In the genomic region with DNA sequence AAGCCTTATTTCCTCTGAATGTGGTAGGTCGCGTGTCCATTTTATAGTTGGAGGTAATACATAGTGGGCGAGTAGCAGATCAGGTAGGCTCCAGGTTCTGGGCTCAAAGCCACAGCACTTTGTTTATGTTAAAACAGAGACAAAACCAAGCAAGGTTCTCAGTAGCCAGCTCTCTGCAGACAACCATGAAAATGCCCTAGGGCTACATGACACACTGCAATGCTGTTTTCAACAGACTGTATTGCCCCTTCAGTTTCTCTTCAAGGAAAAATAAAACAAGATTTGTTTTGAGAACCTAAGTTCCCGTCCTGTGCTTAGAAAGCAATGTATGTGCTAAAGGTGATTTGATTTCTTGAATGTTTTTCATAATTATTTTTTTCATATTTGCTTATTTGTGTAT, we compare ENCODE assay signal across 22 mouse cellular contexts. TPM values are rescaled to one million over a fixed set of nuclear protein-coding genes. Genes with fewer than 3 reads are reported as not detected.
DNase-seq lines count a peak whose midpoint lies in the region; ATAC-seq and TF ChIP-seq lines count a peak whose summit lies in the region.
"Had no signal": no experiment of that assay in that cellular context is flagged by ENCODE, and none has a peak within 500 bp of the region (broad histone marks: within the 10 kb centered on the region; RNA-seq: fewer than 3 reads in every experiment).

No protein-coding gene starts in this region.

- no peaks in the 10 kb centered on the region for H3K79me2 ChIP-seq in heart, adult 2 months (replicated peaks; ENCODE audit: control insufficient read depth, insufficient read depth, low read length)

- H3K4me1 ChIP-seq in embryonic facial prominence, embryonic 14.5 days (ENCODE audit: control insufficient read depth, insufficient read depth, low read length) = no peaks in the 10 kb centered on the region
- H3K4me1 ChIP-seq in embryonic facial prominence, embryonic 10.5 days = no peaks in the 10 kb centered on the region
- no peaks in the 10 kb centered on the region for H3K4me1 ChIP-seq in spleen, adult 2 months (ENCODE audit: control insufficient read depth, insufficient read depth, insufficient read length)
- no peaks in the 10 kb centered on the region for H3K4me1 ChIP-seq in heart, adult 2 months (ENCODE audit: control insufficient read depth, insufficient read depth, low read length)
- H3K4me1 ChIP-seq: forebrain, embryonic 13.5 days; forebrain, embryonic 15.5 days had no signal

- TF ChIP-seq EP300 in heart, adult 2 months (IDR thresholded peaks at IDR 0.05; ENCODE audit: insufficient read depth, low read depth, low read length) = no peak

- no peaks in the 10 kb centered on the region for H3K9me3 ChIP-seq in embryonic facial prominence, embryonic 14.5 days (ENCODE audit: control insufficient read depth, low read length)
- no peaks in the 10 kb centered on the region for H3K9me3 ChIP-seq in embryonic facial prominence, embryonic 10.5 days
- H3K9me3 ChIP-seq: embryonic facial prominence, embryonic 13.5 days; forebrain, embryonic 15.5 days; G1E had no signal

- DNase-seq in embryonic facial prominence, embryonic 14.5 days (ENCODE audit: low spot score) = peak; percentile 67
- no peak for DNase-seq in embryonic facial prominence, embryonic 10.5 days (ENCODE audit: low spot score)
- DNase-seq in spleen, adult 2 months (ENCODE audit: low read depth in 1 of 2, low spot score in 2 of 2) = no peak
- DNase-seq in spleen, postnatal 14 days (ENCODE audit: low spot score in 2 of 2) = no peak
- DNase-seq in Patski (ENCODE audit: low read depth, low spot score) = no peak
- DNase-seq in naive thymus-derived CD4-positive, alpha-beta T cell, adult 2 months (ENCODE audit: low read depth) = peak; percentile 46
- DNase-seq in heart, adult 2 months = no peak
- no peak for DNase-seq in kidney, postnatal 25 days
- DNase-seq: adrenal gland, adult 8-10 months; adrenal gland, postnatal 14 days; adrenal gland, postnatal 36 days; cerebellum, adult 11-12 months; cerebellum, adult 2 months; cerebellum, adult 9-10 months; cerebellum, postnatal 14 days; cerebellum, postnatal 36 days; forebrain, postnatal 0 days had no signal

- H3K4me2 ChIP-seq in embryonic facial prominence, embryonic 14.5 days (ENCODE audit: low read depth, low read length) = no peak overlapping the region
- H3K4me2 ChIP-seq: embryonic facial prominence, embryonic 13.5 days; forebrain, embryonic 13.5 days; forebrain, embryonic 15.5 days had no signal

- in situ Hi-C loops in Patski (cut with MboI; ENCODE audit: low pct_unique_long_range_greater_than_20kb) = no loop called here

- CTCF ChIA-PET in Patski (lab: Charles Lee) = no interaction called here

- no peaks in the 10 kb centered on the region for H3K36me3 ChIP-seq in embryonic facial prominence, embryonic 14.5 days (ENCODE audit: control insufficient read depth, insufficient read depth, low read length)
- H3K36me3 ChIP-seq in embryonic facial prominence, embryonic 10.5 days (replicated peaks) = peaks cover 5% of the 10 kb centered on the region; the same call in 1 of the 2 replicates
- no peaks in the 10 kb centered on the region for H3K36me3 ChIP-seq in spleen, adult 2 months (ENCODE audit: control insufficient read depth, insufficient read depth, low read length)
- H3K36me3 ChIP-seq in heart, adult 2 months (ENCODE audit: control insufficient read depth, insufficient read depth, low read length) = no peaks in the 10 kb centered on the region
- H3K36me3 ChIP-seq: forebrain, embryonic 15.5 days; G1E had no signal

- TF ChIP-seq POLR2A in spleen, adult 2 months (IDR thresholded peaks at IDR 0.05; ENCODE audit: low read depth, low read length) = no peak
- no peak for TF ChIP-seq POLR2A in heart, adult 2 months (IDR thresholded peaks at IDR 0.05; ENCODE audit: insufficient read depth, low read depth, low read length)

- H3K4me3 ChIP-seq in embryonic facial prominence, embryonic 14.5 days (ENCODE audit: low read depth, low read length) = no peak overlapping the region
- no peak overlapping the region for H3K4me3 ChIP-seq in embryonic facial prominence, embryonic 10.5 days
- H3K4me3 ChIP-seq in spleen, adult 2 months (ENCODE audit: extremely low read depth, insufficient read depth, insufficient read length) = no peak overlapping the region
- H3K4me3 ChIP-seq in heart, adult 2 months = no peak overlapping the region
- H3K4me3 ChIP-seq: embryonic facial prominence, embryonic 13.5 days; forebrain, embryonic 13.5 days; forebrain, embryonic 15.5 days had no signal

- POLR2A ChIA-PET in Patski (lab: Charles Lee) = no interaction called here

- H3K9ac ChIP-seq in embryonic facial prominence, embryonic 14.5 days (ENCODE audit: low read depth, low read length) = no peak overlapping the region
- no peak overlapping the region for H3K9ac ChIP-seq in heart, adult 2 months (ENCODE audit: low read depth, low read length)
- H3K9ac ChIP-seq: embryonic facial prominence, embryonic 13.5 days; forebrain, embryonic 13.5 days; forebrain, embryonic 15.5 days; forebrain, postnatal 0 days had no signal

- intact Hi-C loops in heart, adult 2 months (cut with DNase I) = no loop called here

- ATAC-seq in embryonic facial prominence, embryonic 14.5 days (ENCODE audit: low read depth) = no peak
- ATAC-seq in Patski = peak; percentile 57
- ATAC-seq: forebrain, embryonic 13.5 days; forebrain, embryonic 15.5 days; forebrain, postnatal 0 days had no signal

- TF ChIP-seq CTCF in spleen, adult 2 months (IDR thresholded peaks at IDR 0.05; ENCODE audit: extremely low read depth, insufficient read depth, insufficient read length, insufficient replicate concordance) = no peak
- no peak for TF ChIP-seq CTCF in Patski (IDR thresholded peaks at IDR 0.05)
- no peak for TF ChIP-seq CTCF in heart, adult 2 months (IDR thresholded peaks at IDR 0.05)

- H3K27ac ChIP-seq in embryonic facial prominence, embryonic 14.5 days (replicated peaks; ENCODE audit: low read depth, low read length) = no peak overlapping the region
- H3K27ac ChIP-seq in embryonic facial prominence, embryonic 10.5 days (replicated peaks) = no peak overlapping the region
- H3K27ac ChIP-seq in spleen, adult 2 months (ENCODE audit: insufficient read depth, low read length) = peak overlapping the region; percentile 53
- no peak overlapping the region for H3K27ac ChIP-seq in heart, adult 2 months
- H3K27ac ChIP-seq: embryonic facial prominence, embryonic 13.5 days; forebrain, embryonic 13.5 days; forebrain, embryonic 15.5 days had no signal

- H3K27me3 ChIP-seq in embryonic facial prominence, embryonic 14.5 days (replicated peaks; ENCODE audit: control insufficient read depth, insufficient read depth, low read length) = no peaks in the 10 kb centered on the region
- no peaks in the 10 kb centered on the region for H3K27me3 ChIP-seq in embryonic facial prominence, embryonic 10.5 days (replicated peaks; ENCODE audit: low read depth, poor library complexity, severe bottlenecking)
- no peaks in the 10 kb centered on the region for H3K27me3 ChIP-seq in spleen, adult 2 months (ENCODE audit: control insufficient read depth, insufficient read depth, low read length)
- H3K27me3 ChIP-seq in Patski = no peaks in the 10 kb centered on the region
- no peaks in the 10 kb centered on the region for H3K27me3 ChIP-seq in heart, adult 2 months (ENCODE audit: control insufficient read depth, insufficient read depth, low read length)
- H3K27me3 ChIP-seq: CH12.LX; embryonic facial prominence, embryonic 13.5 days; forebrain, embryonic 13.5 days; forebrain, embryonic 15.5 days had no signal

- 65% methylated on average over 4 of the region's 4 CpGs for WGBS in embryonic facial prominence, embryonic 14.5 days
- WGBS in embryonic facial prominence, embryonic 10.5 days = 73% methylated on average over 4 of the region's 4 CpGs
- whole genome bisulfite sequencing in spleen, adult 2 months = 82% methylated on average over 4 of the region's 4 CpGs
- WGBS in heart, adult 2 months = 93% methylated on average over 4 of the region's 4 CpGs

RNA-seq across cellular contexts. Expression of gene Mboat1, which starts 31.2 kb away (rescaled TPM):
- 15.4 and 16.6 TPM in 2 replicates for polyA plus RNA-seq in embryonic facial prominence, embryonic 14.5 days (2014; fragmentation: Nextera tagmentation; extraction: Ambion mirVana)
- 6.3 and 7.6 TPM in 2 replicates for polyA plus RNA-seq in embryonic facial prominence, embryonic 10.5 days (2016; fragmentation: Nextera tagmentation; extraction: Ambion mirVana)
- polyA plus RNA-seq in spleen, adult 2 months (2012; rRNA removed) = 1.8 and 3.6 TPM in 2 replicates
- 18.3 TPM for polyA plus RNA-seq in Patski (2021)
- total RNA-seq in heart, adult 2 months (2021) = 1 to 10 TPM; 1.2 to 1.6 TPM
- polyA plus RNA-seq in heart, adult 2 months (2012; rRNA removed) = 0.86 and 2.5 TPM in 2 replicates
- polyA plus RNA-seq: G1E had no signal

Comparison
In these comparisons a context has a peak if more than half of its experiments do, and no peak if none do; other contexts are left out.
1. DNase-seq: peak in embryonic facial prominence, embryonic 14.5 days (single experiment) and naive thymus-derived CD4-positive, alpha-beta T cell, adult 2 months (single experiment); none in embryonic facial prominence, embryonic 10.5 days (single experiment), spleen, adult 2 months (0 of 2), spleen, postnatal 14 days (0 of 2), Patski (single experiment), heart, adult 2 months (0 of 2) and kidney, postnatal 25 days (0 of 2).